Mouse (Mus musculus): ENCODE results near the gene Mapk10.

The Mapk10 gene

DNA sequence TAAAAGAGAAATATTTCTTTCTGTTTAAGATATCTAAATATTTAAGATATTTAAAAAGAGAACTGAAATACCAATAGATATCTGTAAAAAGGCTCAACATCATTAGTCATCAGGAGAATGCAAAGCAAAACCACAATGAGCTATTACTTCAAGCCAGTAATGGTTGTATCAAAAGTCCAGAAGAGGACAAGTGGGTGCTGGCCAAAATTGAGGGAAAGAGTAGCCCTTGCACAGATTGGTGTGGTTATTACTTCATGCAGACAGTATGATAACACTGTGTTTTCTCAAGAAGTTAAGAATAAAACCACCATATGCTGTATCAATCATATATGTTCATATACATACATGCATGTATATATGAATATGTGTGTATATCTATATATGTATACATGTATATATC is 353.1 kb downstream of the Mapk10 start:
- no peak for DNase-seq (ENCODE audit: low spot score)
